Mouse (Mus musculus) gastrocnemius, postnatal 10 days (tissue): Measurements from ENCODE around the gene Snx12. TPM values are rescaled to one million over a fixed set of nuclear protein-coding genes. Genes with fewer than 3 reads are reported as not detected.
"Not testable (repeated sequence)": the region's sequence is repeated elsewhere in the genome, so short reads cannot be mapped to it uniquely, and the experiment has no call there.

ENCODE experiments used
- DNase-seq: peaks from one replicate; pipeline ENCODE4 v3.0.0; 2021; ENCODE audit warnings: mixed read lengths
- total RNA-seq, 2 experiments: library from RNA; stranded (reverse); gene quantifications; 2 replicates each; pipeline ENCODE4 v1.2.3; 2021

The Snx12 gene
- total RNA-seq, 2 experiments from 2014 or later = 48.5 to 50.2 TPM

DNA sequence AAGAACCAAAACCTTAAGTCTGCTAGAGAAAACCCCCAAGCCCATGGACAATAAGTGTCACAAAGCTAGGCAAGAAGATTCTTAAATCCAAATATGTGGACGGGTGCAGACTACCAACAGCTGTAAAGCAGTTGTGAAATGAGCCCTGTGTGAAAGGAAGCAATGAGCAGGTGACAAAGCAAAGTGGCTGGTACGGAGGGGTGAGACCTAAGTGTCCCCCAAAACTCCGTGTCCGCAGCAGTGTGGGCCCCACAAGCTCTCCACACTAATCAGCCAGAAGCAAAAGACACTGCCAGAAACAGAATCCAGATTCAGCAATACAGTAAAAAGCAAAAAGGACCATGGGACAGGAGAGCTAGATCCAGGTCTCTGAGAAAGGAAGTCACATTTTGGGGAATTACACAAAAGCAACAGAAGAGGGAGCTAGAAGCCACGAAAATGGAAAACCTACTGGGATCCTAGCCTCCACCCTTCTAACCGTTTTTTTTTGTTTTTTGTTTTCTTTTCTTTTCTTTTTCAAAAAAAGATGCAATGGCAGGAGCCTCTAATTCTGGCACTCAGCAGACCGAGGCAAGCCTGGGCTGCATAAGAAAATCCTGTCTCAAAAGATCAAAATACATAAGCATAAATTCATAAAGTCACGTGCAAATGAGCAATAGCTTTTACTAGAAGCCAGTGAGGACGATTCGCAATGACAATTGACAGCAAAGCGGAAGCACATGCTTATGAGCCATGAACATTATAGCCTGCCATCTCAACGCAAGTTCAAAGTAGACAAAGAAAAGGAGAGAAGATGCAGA lies 90.2 kb downstream of the Snx12 start:
- DNase-seq = no peak

DNA sequence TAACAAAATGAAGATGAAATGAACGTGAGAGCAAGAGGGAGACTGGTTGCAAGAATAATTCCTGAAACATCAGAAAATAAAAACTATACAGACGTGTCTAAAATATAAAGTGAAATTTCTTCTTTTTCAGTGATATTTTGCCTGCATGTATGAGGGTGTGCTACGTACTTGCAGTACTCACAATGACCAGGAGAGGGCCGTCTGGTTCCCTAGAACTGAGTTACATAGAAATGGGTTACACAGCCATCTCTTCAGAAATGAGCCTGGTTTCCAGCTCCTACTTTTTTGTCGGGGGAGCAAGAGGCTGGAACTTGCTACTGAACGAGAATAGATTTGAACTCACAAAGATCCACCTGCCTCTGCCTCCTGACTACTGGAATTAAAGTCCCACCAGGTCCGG lies 91.4 kb downstream of the Snx12 start:
- peak; percentile 59 for DNase-seq

DNA sequence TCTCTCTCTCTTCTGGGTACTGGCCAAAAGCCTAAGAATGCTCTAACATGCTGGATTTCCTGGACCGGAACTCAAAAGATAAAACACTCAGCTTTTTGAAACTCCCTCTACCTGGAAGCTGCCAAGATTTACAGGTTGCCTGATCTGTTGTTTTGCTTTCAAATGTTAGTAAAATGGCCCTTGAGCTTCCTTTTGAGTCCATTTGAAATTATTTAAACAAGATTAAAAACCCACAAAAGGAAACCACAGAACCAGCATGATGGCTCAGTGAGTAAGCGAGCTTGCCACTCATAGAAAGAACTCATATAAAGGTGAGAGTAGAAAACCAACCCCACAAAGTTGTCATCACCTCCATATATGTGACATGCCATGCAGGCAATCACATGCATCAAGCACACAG lies 93.8 kb downstream of the Snx12 start:
- no peak for DNase-seq

DNA sequence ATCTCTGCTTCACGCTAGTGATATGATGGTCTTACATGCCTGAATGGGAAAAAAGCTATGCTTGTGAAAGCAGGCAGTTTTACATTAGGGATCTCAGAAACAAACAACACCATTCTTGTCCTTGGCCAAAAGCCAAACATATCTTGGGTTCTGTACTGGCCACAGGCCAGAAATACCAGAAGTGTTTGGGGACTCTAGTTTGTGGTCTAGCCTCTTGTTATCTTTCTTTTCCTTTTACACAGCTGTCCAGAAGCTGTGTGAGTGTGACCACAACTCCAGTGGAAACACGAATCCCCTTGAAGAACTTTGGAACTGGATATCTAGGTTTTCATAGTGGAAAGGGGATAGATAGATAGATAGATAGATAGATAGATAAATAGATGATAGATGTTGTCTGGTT lies 95.4 kb downstream of the Snx12 start:
- DNase-seq = no peak

DNA sequence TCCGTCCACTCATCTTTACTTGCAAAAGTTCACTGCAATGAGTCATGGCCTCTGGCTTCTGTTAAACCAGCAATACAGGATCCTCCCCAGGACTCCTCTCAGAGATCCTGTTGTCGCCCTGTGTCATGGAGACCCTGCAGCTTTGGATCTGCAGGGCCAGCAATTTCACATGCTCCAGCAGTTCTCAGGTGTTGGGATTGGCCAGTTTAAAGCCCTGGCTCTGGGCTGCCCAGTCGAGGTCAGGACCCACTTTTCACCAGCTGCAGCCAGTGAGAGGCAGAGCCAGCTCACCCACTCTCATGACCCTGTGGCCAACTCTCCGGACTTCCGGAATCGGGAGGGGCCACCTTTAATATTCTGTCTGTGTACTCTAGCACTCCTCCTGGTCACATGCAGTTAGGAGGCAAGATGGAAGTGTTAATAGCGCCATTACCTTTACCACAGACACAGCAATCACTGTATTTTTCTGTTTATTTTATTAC lies 95.8 kb downstream of the Snx12 start:
- DNase-seq = peak; percentile 3

DNA sequence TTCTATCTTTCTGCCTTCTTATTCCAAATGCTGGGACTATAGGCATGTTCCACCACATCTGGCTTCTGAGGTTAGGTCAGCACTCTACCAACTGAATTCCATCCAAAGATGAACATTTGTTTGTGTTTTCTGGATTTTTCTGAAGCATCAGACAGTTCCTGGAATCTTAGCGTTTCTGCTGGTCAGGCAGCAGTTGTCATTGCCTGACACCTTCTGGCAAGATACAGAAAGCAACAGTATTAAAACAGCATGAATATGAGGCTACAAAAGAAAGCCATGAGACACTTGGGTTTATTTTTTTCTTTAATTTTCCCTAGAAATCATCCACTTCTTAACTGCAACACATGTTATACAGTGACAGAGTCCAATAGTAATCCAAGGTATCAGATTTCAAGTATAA lies 101.8 kb downstream of the Snx12 start:
- no peak for DNase-seq

DNA sequence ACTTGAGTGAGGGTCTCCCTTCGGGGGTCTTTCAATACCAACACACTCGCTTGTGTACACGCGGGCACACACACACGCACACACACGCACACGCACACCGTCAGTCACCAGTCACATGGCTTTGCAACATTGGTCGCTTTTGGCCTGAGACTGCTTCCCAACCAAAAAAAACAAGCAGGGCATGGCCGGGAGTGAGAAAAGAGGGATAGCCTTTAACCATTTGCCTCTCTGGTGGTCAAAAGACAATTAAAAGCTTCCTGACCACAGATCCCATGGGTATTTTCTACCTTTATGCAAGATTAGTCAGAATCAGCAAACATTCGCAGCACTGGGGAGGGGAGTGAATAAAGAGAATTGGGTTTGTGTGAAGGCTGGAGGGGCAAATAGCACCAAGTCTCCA lies 136.4 kb downstream of the Snx12 start, which contains the start of gene Slc7a3:
TSS of gene Slc7a3 (minus strand) at position 101 of the 400 bp plus-strand sequence.
- DNase-seq = no peak

DNA sequence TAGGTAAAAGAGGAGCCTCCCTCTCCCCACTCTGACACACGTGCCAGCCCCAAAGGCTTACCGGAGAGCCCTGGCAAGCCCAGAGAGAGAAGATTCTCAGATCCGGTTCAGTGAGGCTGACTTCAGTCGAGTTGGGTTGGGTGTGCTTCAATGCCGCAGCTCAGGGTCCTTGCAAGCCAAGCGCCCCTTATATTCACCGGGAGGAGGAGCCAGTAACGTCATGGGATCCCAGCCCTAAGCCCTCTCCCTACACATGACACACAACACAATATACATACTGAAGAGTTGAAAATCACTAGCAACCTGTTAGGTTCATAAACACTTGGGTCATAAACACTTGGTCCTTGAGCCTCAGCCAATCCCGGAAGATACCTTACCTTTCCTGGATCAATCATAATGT lies 137.2 kb downstream of the Snx12 start:
- DNase-seq = not testable (repeated sequence)

DNA sequence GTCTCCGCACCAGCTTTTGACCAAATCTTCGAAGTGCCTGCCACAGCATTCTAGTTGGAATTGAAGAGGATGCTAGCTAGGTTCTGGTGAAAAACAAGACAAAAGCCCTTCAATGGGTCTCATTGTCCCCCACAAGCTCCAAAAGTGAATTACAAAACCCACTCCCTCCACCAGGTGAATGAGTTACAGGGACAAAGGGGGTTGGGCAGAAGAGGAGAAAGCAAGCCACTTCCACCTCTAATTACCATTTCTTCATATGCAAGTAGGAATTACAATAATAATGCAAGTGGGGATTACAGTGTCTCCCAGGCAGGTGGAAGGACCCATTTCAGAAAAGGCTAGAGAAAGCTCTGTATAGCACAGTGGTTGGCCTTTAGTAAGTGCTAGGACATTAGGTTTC lies 138.2 kb downstream of the Snx12 start:
- DNase-seq = no peak

DNA sequence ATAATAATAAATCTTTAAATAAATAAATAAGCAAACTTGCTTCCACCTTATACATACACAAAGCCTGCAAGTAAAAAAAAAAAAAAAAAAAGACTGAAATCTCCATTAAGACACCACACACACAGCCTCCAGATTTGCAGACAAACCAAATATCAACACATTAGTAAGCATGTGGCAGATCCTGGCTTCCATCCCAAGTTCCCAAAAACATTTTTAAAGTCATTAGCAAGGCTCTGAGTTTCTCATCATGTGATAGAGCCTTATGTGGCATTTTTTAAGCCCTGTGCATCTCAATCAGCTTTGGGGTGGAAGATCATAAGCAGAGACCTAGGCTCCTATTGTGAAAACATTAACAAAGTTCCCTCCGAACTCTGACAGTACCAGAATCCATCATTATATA lies 157.1 kb downstream of the Snx12 start:
- no peak for DNase-seq

DNA sequence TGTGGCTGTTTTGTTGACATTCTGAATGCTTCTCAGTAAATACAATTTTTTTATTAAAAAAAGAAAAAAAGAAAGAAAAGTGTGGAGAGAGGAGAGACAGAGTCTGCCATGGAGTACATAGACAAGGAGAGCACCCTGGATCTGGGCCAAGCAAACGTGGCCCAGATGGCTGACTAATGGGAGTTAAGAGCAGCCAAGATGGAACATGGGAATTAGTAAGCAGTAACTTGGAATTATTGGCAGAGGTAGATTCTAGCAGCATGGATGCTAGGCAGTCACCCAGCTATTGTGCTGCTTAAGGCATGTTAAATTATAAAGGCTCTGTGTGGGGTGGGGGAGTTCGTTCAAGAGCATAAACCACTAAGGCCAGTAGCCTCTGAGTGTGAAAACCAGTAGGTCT lies 158.9 kb downstream of the Snx12 start:
- no peak for DNase-seq

DNA sequence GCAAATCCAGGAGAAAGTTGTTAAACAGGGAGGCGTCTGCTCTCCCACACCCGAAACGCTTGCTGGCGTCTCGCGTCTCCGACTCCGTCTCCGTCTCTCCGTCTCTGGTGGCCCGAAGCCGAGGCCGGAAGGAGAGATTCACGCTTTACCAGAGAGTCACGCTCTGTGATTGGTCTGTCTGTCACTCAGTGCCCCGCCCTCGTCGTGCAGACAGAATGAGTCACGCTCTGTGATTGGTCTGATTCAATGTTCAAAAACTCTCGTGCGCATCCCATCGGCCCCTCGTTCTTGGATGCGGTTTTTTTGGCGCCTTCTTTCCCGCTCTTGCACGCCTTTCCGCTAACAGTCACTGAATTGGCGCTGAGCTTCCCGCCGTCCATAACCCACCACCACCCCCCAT lies 162.8 kb downstream of the Snx12 start, which contains the start of gene Tex11:
TSS of gene Tex11 (minus strand) at position 127 of the 400 bp plus-strand sequence.
- no peak for DNase-seq

Other genes with a start within 250 kb of the Snx12 start
- not detected for gene Tex11, start 162.9 kb downstream of the Snx12 start, total RNA-seq
- under 1 TPM in 1 of 2 experiments, not detected in 1; 0.47 TPM for gene Slc7a3, start 136.5 kb downstream of the Snx12 start, total RNA-seq
- gene Foxo4, start 32.0 kb upstream of the Snx12 start, total RNA-seq = 10 to 100 TPM; 48.2 to 55.0 TPM
- under 1 TPM in 1 of 2 experiments, not detected in 1; 0.50 TPM for gene Gm614, start 41.4 kb upstream of the Snx12 start, total RNA-seq
- 1 to 10 TPM; 5.5 to 7.9 TPM for gene Il2rg, start 45.7 kb upstream of the Snx12 start, total RNA-seq
- not detected for gene Gm20489, start 46.5 kb upstream of the Snx12 start, total RNA-seq
- gene Med12, start 51.5 kb upstream of the Snx12 start, total RNA-seq = 10 to 100 TPM; 25.6 to 28.8 TPM
- 1 to 10 TPM; 1.4 to 1.6 TPM for gene Nlgn3, start 76.6 kb upstream of the Snx12 start, total RNA-seq
- gene Gjb1, start 153.8 kb upstream of the Snx12 start, total RNA-seq = 1 to 10 TPM; 1.8 to 2.1 TPM
- gene Zmym3, start 198.3 kb upstream of the Snx12 start, total RNA-seq = 10 to 100 TPM; 10.1 to 21.4 TPM
- 10 to 100 TPM; 91.9 to 98.8 TPM for gene Nono, start 206.8 kb upstream of the Snx12 start, total RNA-seq
- 100 to 1,000 TPM; 531 to 549 TPM for gene Itgb1bp2, start 226.5 kb upstream of the Snx12 start, total RNA-seq